8 mouse cellular contexts compared by ENCODE assay signal in the genomic region with DNA sequence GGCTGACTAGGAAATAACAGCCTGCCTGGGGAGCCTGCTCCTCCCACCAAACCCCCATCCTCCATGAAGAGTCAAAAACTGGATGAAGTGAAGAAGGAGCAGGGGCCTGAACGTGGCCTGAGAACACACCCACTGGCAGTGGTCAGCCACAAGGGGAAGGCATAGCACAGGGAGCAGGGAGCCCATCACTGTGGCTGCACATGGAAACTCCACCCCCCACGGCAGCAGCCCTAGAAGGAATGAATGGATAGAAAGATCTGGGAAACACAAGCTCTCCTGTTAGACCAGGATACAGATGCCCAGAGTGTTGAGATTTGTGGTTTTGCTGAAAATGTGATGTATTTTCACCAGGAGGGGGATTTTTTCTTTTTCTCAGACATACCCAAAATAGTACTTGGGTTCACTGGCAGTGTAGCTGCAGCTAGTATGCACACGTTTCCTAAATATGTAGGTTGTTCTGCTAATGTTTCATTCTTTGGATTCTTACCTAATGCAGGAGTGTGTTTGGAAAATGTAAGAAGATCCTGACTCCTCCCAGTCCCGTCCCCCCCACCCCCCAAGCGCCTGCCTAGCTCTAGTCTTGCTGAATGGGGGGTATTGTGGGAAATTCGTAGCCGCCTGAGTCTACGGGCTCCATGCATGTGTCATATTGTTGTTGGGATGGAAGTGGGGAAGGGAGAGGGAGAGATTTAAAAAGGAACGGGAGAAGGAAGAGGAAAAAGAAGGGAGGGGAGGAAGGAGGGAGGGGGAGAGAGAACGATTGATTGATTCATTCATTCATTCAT. TPM values are rescaled to one million over a fixed set of nuclear protein-coding genes. Genes with fewer than 3 reads are reported as not detected.
DNase-seq lines count a peak whose midpoint lies in the region; ATAC-seq and TF ChIP-seq lines count a peak whose summit lies in the region.
"Had no signal": no experiment of that assay in that cellular context is flagged by ENCODE, and none has a peak within 500 bp of the region (broad histone marks: within the 10 kb centered on the region; RNA-seq: fewer than 3 reads in every experiment).

No protein-coding gene starts in this region.

- H3K36me3 ChIP-seq in lung, embryonic 16.5 days (ENCODE audit: control insufficient read depth, insufficient read depth, low read length): no peaks in the 10 kb centered on the region
- no peaks in the 10 kb centered on the region for H3K36me3 ChIP-seq in intestine, postnatal 0 days (ENCODE audit: control insufficient read depth, insufficient read depth)
- H3K36me3 ChIP-seq in stomach, embryonic 14.5 days (ENCODE audit: control insufficient read depth, insufficient read depth, low read length): no peaks in the 10 kb centered on the region
- H3K36me3 ChIP-seq in liver, embryonic 11.5 days (ENCODE audit: control insufficient read depth, insufficient read depth, low read length): no peaks in the 10 kb centered on the region

- H3K4me2 ChIP-seq in lung, embryonic 16.5 days (ENCODE audit: low read depth, low read length): no peak overlapping the region
- H3K4me2 ChIP-seq in intestine, postnatal 0 days (replicated peaks; ENCODE audit: low read depth): no peak overlapping the region
- no peak overlapping the region for H3K4me2 ChIP-seq in stomach, embryonic 14.5 days (replicated peaks; ENCODE audit: low read depth, low read length)
- H3K4me2 ChIP-seq in liver, embryonic 11.5 days: no peak overlapping the region

- no peak for TF ChIP-seq POLR2A in embryonic fibroblast, embryonic 13.5 days (IDR thresholded peaks at IDR 0.05; ENCODE audit: low read depth, low read length)

- H3K27me3 ChIP-seq in lung, embryonic 16.5 days (ENCODE audit: control insufficient read depth, insufficient read depth, low read depth, low read length): no peaks in the 10 kb centered on the region
- no peaks in the 10 kb centered on the region for H3K27me3 ChIP-seq in intestine, postnatal 0 days (replicated peaks; ENCODE audit: control insufficient read depth, insufficient read depth, low read length)
- H3K27me3 ChIP-seq in stomach, embryonic 14.5 days (ENCODE audit: control insufficient read depth, insufficient read depth, low read length): no peaks in the 10 kb centered on the region
- no peaks in the 10 kb centered on the region for H3K27me3 ChIP-seq in liver, embryonic 11.5 days (replicated peaks; ENCODE audit: control insufficient read depth, insufficient read depth, low read length)

- H3K27ac ChIP-seq in lung, embryonic 16.5 days (ENCODE audit: low read length): no peak overlapping the region
- H3K27ac ChIP-seq in embryonic fibroblast, embryonic 13.5 days (ENCODE audit: insufficient read depth, low read length): peak overlapping the region; percentile 94
- H3K27ac ChIP-seq in intestine, postnatal 0 days (ENCODE audit: low read depth, low read length): no peak overlapping the region; the same call in 1 of the 2 replicates
- peak overlapping the region; percentile 15; the same call in 1 of the 2 replicates for H3K27ac ChIP-seq in stomach, embryonic 14.5 days (ENCODE audit: low read length)
- no peak overlapping the region for H3K27ac ChIP-seq in liver, embryonic 11.5 days (ENCODE audit: low read depth, low read length)

- TF ChIP-seq CTCF in embryonic fibroblast, embryonic 13.5 days (IDR thresholded peaks at IDR 0.05; ENCODE audit: borderline replicate concordance, insufficient read depth, low read length): peak; percentile 49; the same call in 1 of the 2 replicates
- TF ChIP-seq CTCF in intestine, postnatal 0 days (IDR thresholded peaks at IDR 0.05; ENCODE audit: low read depth): peak; percentile 57

- no peaks in the 10 kb centered on the region for H3K9me3 ChIP-seq in lung, embryonic 16.5 days (ENCODE audit: control insufficient read depth, low read length)
- H3K9me3 ChIP-seq in intestine, postnatal 0 days (ENCODE audit: control insufficient read depth): no peaks in the 10 kb centered on the region
- no peaks in the 10 kb centered on the region for H3K9me3 ChIP-seq in stomach, embryonic 14.5 days (ENCODE audit: control insufficient read depth, low read depth, low read length)
- no peaks in the 10 kb centered on the region for H3K9me3 ChIP-seq in liver, embryonic 11.5 days (ENCODE audit: control insufficient read depth, low read length)

- no peak for DNase-seq in lung, postnatal 25 days (ENCODE audit: low spot score)
- DNase-seq in liver, embryonic 11.5 days (ENCODE audit: low spot score): no peak
- DNase-seq in adipocyte (ENCODE audit: low spot score): no peak
- DNase-seq: adrenal gland, postnatal 14 days had no signal

- H3K4me3 ChIP-seq in lung, embryonic 16.5 days (ENCODE audit: low read length): no peak overlapping the region
- H3K4me3 ChIP-seq in embryonic fibroblast, embryonic 13.5 days (ENCODE audit: insufficient read depth, low read length): no peak overlapping the region
- no peak overlapping the region for H3K4me3 ChIP-seq in intestine, postnatal 0 days (ENCODE audit: low read depth, low read length)
- H3K4me3 ChIP-seq in stomach, embryonic 14.5 days (ENCODE audit: low read depth, low read length): no peak overlapping the region
- no peak overlapping the region for H3K4me3 ChIP-seq in liver, embryonic 11.5 days (ENCODE audit: low read depth, low read length)

- no peaks in the 10 kb centered on the region; the same call in 1 of the 2 replicates for H3K4me1 ChIP-seq in lung, embryonic 16.5 days (replicated peaks; ENCODE audit: control insufficient read depth, insufficient read depth, low read length)
- H3K4me1 ChIP-seq in embryonic fibroblast, embryonic 13.5 days (ENCODE audit: control insufficient read depth, insufficient read depth, low read length): peaks cover 11% of the 10 kb centered on the region
- no peaks in the 10 kb centered on the region for H3K4me1 ChIP-seq in intestine, postnatal 0 days (replicated peaks; ENCODE audit: control insufficient read depth, insufficient read depth, low read length)
- peaks cover 12% of the 10 kb centered on the region; the same call in 1 of the 2 replicates for H3K4me1 ChIP-seq in stomach, embryonic 14.5 days (ENCODE audit: control insufficient read depth, insufficient read depth, low read length)
- H3K4me1 ChIP-seq in liver, embryonic 11.5 days (replicated peaks; ENCODE audit: control insufficient read depth, insufficient read depth, low read length): no peaks in the 10 kb centered on the region

- peak; percentile 43; the same call in 1 of the 2 replicates for ATAC-seq in lung, embryonic 16.5 days (ENCODE audit: low read depth)
- no peak for ATAC-seq in intestine, postnatal 0 days
- ATAC-seq in stomach, embryonic 14.5 days (ENCODE audit: insufficient number of reproducible peaks, insufficient read depth, low FRiP score, low read depth): no peak
- ATAC-seq in liver, embryonic 11.5 days (replicated peaks; ENCODE audit: low FRiP score): no peak

- no peak overlapping the region for H3K9ac ChIP-seq in lung, embryonic 16.5 days (ENCODE audit: low read length)
- no peak overlapping the region for H3K9ac ChIP-seq in intestine, postnatal 0 days (ENCODE audit: low read depth, low read length)
- H3K9ac ChIP-seq in stomach, embryonic 14.5 days (replicated peaks; ENCODE audit: low read depth, low read length): no peak overlapping the region
- no peak overlapping the region for H3K9ac ChIP-seq in liver, embryonic 11.5 days (ENCODE audit: low read depth, low read length)

- WGBS in lung, embryonic 16.5 days: 56% methylated on average over 10 of the region's 10 CpGs
- 70% methylated on average over 10 of the region's 10 CpGs for WGBS in intestine, postnatal 0 days
- WGBS in stomach, embryonic 14.5 days: 51% methylated on average over 10 of the region's 10 CpGs
- 65% methylated on average over 10 of the region's 10 CpGs for WGBS in liver, embryonic 11.5 days

RNA-seq across cellular contexts. Expression of a gene that starts 56.8 kb away (rescaled TPM):
- polyA plus RNA-seq in lung, embryonic 16.5 days (2015; fragmentation: Nextera tagmentation; extraction: Ambion mirVana): 22.3 and 24.8 TPM in 2 replicates
- 10.9 and 12.9 TPM in 2 replicates for polyA plus RNA-seq in embryonic fibroblast, embryonic 13.5 days (2011; ENCODE audit: insufficient read length, low read depth, missing spikeins)
- 7.9 and 8.7 TPM in 2 replicates for polyA plus RNA-seq in intestine, postnatal 0 days (2015; fragmentation: Nextera tagmentation; extraction: Ambion mirVana)
- polyA plus RNA-seq in stomach, embryonic 14.5 days (2014; fragmentation: Nextera tagmentation; extraction: Ambion mirVana): 30.2 and 30.8 TPM in 2 replicates
- polyA plus RNA-seq in liver, embryonic 11.5 days (2014; fragmentation: Nextera tagmentation; extraction: Ambion mirVana): 12.8 and 14.1 TPM in 2 replicates

Comparison
In these comparisons a context has a peak if more than half of its experiments do, and no peak if none do; other contexts are left out.
1. H3K27ac ChIP-seq: peak in embryonic fibroblast, embryonic 13.5 days (single experiment) and stomach, embryonic 14.5 days (single experiment); none in lung, embryonic 16.5 days (single experiment), intestine, postnatal 0 days (single experiment) and liver, embryonic 11.5 days (single experiment).